Mouse (Mus musculus): ENCODE results near the gene Cdkl5.

- TF ChIP-seq CTCF (IDR thresholded peaks at IDR 0.05; ENCODE audit: low read depth, low read length) (no peak), POLR2A (IDR thresholded peaks at IDR 0.05; ENCODE audit: insufficient read depth, low read length) (no peak), EP300 (IDR thresholded peaks at IDR 0.05; ENCODE audit: insufficient read depth, low read depth, low read length) (no peak)
Measured at GRCm38 (mm10) chrX:160928870-160929269, 65.6 kb downstream of the Cdkl5 start.
